Mouse (Mus musculus) embryonic facial prominence, embryonic 14.5 days (tissue): ENCODE results near the gene Odc1. TPM values are rescaled to one million over a fixed set of nuclear protein-coding genes. Genes with fewer than 3 reads are reported as not detected.

ENCODE experiments used
- ATAC-seq: fragments of 200-750 bp; cut with Nextera tagmentation; 2 replicates; pipeline ENCODE4 v1.8.0; 2017; ENCODE audit warnings: low read depth, moderate number of reproducible peaks, moderate TSS enrichment
- DNase-seq: peaks from one replicate; pipeline ENCODE4 v3.0.0-alpha.2; 2015; ENCODE audit warnings: low spot score
- H3K27ac ChIP-seq: fragments of 300-500 bp; sonication (generic); replicated peaks from 2 replicates; pipeline ENCODE4 v1.5.1; 2014; ENCODE audit warnings: low read depth, mild to moderate bottlenecking, low read length, moderate library complexity
- H3K27me3 ChIP-seq: fragments of 300-500 bp; sonication (generic); replicated peaks from 2 replicates; pipeline ENCODE4 v1.6.1; 2014; ENCODE audit warnings: low read length; ENCODE audit not compliant: control insufficient read depth, insufficient read depth
- H3K36me3 ChIP-seq: fragments of 300-500 bp; sonication (generic); 2 replicates; pipeline ENCODE4 v1.6.1; 2014; ENCODE audit warnings: low read length, mixed read lengths; ENCODE audit not compliant: control insufficient read depth, insufficient read depth
- H3K4me1 ChIP-seq: fragments of 300-500 bp; sonication (generic); 2 replicates; pipeline ENCODE4 v1.6.1; 2014; ENCODE audit warnings: antibody characterized with exemption, low read length; ENCODE audit not compliant: control insufficient read depth, insufficient read depth
- H3K4me2 ChIP-seq: fragments of 300-500 bp; sonication (generic); 2 replicates; pipeline ENCODE4 v1.6.1; 2014; ENCODE audit warnings: low read depth, mild to moderate bottlenecking, low read length, moderate library complexity, mixed read lengths
- H3K4me3 ChIP-seq: fragments of 300-500 bp; sonication (generic); 2 replicates; pipeline ENCODE4 v1.5.1; 2014; ENCODE audit warnings: low read depth, mild to moderate bottlenecking, low read length
- H3K9ac ChIP-seq: fragments of 300-500 bp; sonication (generic); 2 replicates; pipeline ENCODE4 v1.6.1; 2014; ENCODE audit warnings: low read depth, mild to moderate bottlenecking, low read length, moderate library complexity, mixed read lengths
- H3K9me3 ChIP-seq: fragments of 300-500 bp; sonication (generic); 2 replicates; pipeline ENCODE4 v1.6.1; 2016; ENCODE audit warnings: low read length; ENCODE audit not compliant: control insufficient read depth
- WGBS: fragments of 180-500 bp; shearing (Covaris S2); extraction: QIAGEN DNeasy Blood & Tissue Kit; methylation state at CpG from one replicate; pipeline ENCODE4 v1.1.7; 2014; 5-methylcytosine and 5-hydroxymethylcytosine counted together
- polyA plus RNA-seq: library from polyadenylated mRNA; unstranded; fragments of >200 nt; fragmentation: Nextera tagmentation; extraction: Ambion mirVana; gene quantifications from 2 replicates; pipeline ENCODE4 v1.2.1, GENCODE M21; 2014

Odc1 gene
- polyA plus RNA-seq, 1 experiment from 2014 or later: 180 TPM

DNA sequence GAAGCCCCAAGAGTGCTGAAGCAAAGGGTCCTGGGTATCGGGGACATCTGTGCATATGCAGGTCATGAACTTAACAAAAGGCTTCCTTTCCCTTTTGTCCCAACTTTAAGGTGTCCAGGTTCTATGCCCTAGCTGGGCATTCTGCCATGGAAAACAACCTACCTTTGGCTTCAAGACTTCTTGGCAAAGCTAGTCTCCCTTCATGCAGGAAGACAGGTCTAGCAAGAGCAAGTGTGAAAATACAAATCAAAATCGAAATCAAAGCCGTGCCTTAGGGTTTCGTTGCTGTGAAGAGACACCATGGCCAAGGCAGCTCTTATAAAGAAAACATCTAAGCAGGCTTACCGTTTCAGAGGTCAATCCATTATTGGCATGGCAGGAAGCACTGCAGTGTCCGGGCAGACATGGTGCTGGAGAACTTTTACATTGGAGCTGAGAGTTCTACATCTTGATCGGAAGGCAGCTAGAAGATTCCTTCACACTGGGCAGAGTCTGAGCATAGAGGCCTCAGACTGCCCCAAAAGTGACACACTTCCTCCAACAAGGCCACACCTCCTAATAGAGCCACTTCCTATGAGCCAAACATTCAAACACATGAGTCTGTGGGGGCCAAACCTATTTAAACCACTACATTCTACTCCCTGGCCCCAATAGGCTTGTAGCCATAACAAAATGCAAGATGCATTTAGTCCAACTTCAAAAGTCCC, 44.5 kb downstream of the Odc1 start:
- Histone ChIP-seq H3K9ac (no peak overlapping the region), H3K27ac (no peak overlapping the region), H3K4me2 (no peak overlapping the region), H3K27me3 (no peaks in the 10 kb centered on the region), H3K9me3 (no peaks in the 10 kb centered on the region), H3K36me3 (no peaks in the 10 kb centered on the region), H3K4me3 (no peak overlapping the region), H3K4me1 (0 out of 2 replicates have a peak, but pooled peaks cover 3% of the 10 kb centered on the region)
- WGBS: 91% methylated on average over 7 of the region's 7 CpGs
- DNase-seq (no peak), ATAC-seq (no peak)

- Histone ChIP-seq H3K9ac (no peak overlapping the region), H3K36me3 (no peaks in the 10 kb centered on the region), H3K4me1 (no peaks in the 10 kb centered on the region), H3K27me3 (no peaks in the 10 kb centered on the region), H3K4me3 (no peak overlapping the region), H3K9me3 (no peaks in the 10 kb centered on the region), H3K27ac (no peak overlapping the region), H3K4me2 (no peak overlapping the region)
- 85% methylated on average over 4 of the region's 4 CpGs for WGBS
- DNase-seq: no peak
- ATAC-seq: no peak
These were observed 46.7 kb downstream of the Odc1 start for GRCm38 (mm10) chr12:17591249-17591648.

GRCm38 (mm10) chr12:17593956-17594355, 49.4 kb downstream of the Odc1 start:
- H3K9me3 ChIP-seq: no peaks in the 10 kb centered on the region
- H3K4me2 ChIP-seq: no peak overlapping the region
- H3K4me1 ChIP-seq: no peaks in the 10 kb centered on the region
- H3K27me3 ChIP-seq: no peaks in the 10 kb centered on the region
- ATAC-seq: no peak
- H3K9ac ChIP-seq: no peak overlapping the region
- H3K27ac ChIP-seq: no peak overlapping the region
- no peak for DNase-seq
- no peak overlapping the region for H3K4me3 ChIP-seq
- no peaks in the 10 kb centered on the region for H3K36me3 ChIP-seq
- WGBS: 67% methylated on average over 2 of the region's 2 CpGs

- Histone ChIP-seq H3K27ac (no peak overlapping the region), H3K4me2 (no peak overlapping the region), H3K4me1 (no peaks in the 10 kb centered on the region), H3K36me3 (no peaks in the 10 kb centered on the region), H3K4me3 (no peak overlapping the region), H3K27me3 (no peaks in the 10 kb centered on the region), H3K9ac (no peak overlapping the region), H3K9me3 (no peaks in the 10 kb centered on the region)
- WGBS: 92% methylated on average over 4 of the region's 4 CpGs
- DNase-seq: no peak
- no peak for ATAC-seq
These were observed 50.1 kb downstream of the Odc1 start for GRCm38 (mm10) chr12:17594701-17595100.

- Histone ChIP-seq H3K4me3 (no peak overlapping the region), H3K4me2 (no peak overlapping the region), H3K4me1 (no peaks in the 10 kb centered on the region), H3K27ac (no peak overlapping the region), H3K36me3 (no peaks in the 10 kb centered on the region), H3K9me3 (no peaks in the 10 kb centered on the region), H3K9ac (no peak overlapping the region), H3K27me3 (no peaks in the 10 kb centered on the region)
- DNase-seq (no peak), ATAC-seq (no peak)
- WGBS: 100% methylated on average over 1 of the region's 1 CpGs
These were observed 50.6 kb downstream of the Odc1 start for GRCm38 (mm10) chr12:17595166-17595565.

Other genes starting within 250 kb of the Odc1 start
- 2.7 and 3.9 TPM in 2 replicates for gene Atp6v1c2, start 215.4 kb upstream of the Odc1 start, polyA plus RNA-seq
- gene Nol10, start 196.3 kb upstream of the Odc1 start, polyA plus RNA-seq: 19.3 and 23.3 TPM in 2 replicates
- gene Hpcal1, start 146.1 kb downstream of the Odc1 start, polyA plus RNA-seq: 57.1 and 57.7 TPM in 2 replicates